Mouse (Mus musculus) heart, adult 2 months (tissue): Measurements from ENCODE around the gene Endou.

ENCODE experiments used
- CTCF ChIP-seq: fragments of 200-600 bp; IDR thresholded peaks from 2 replicates; pipeline ENCODE4 v1.8.1; 2022; ENCODE audit warnings: antibody characterized with exemption, mild to moderate bottlenecking, moderate library complexity
- EP300 ChIP-seq: fragments of 200-500 bp; IDR thresholded peaks from 2 replicates; pipeline ENCODE4 v1.6.1; 2011; ENCODE audit warnings: low read depth, low read length, control low read depth; ENCODE audit not compliant: insufficient read depth
- POLR2A ChIP-seq: fragments of 200-500 bp; IDR thresholded peaks from 2 replicates; pipeline ENCODE4 v1.6.1; 2011; ENCODE audit warnings: mild to moderate bottlenecking, low read depth, low read length, control low read depth; ENCODE audit not compliant: insufficient read depth

- no peak for TF ChIP-seq POLR2A
- no peak for TF ChIP-seq CTCF
- no peak for TF ChIP-seq EP300
Measured at GRCm38 (mm10) chr15:97740283-97740732, 9.2 kb upstream of the Endou start.
